Mouse (Mus musculus) lung, embryonic 14.5 days (tissue): ENCODE measurements at regions not wholly inside any gene's neighbourhood (a gene's known extent, or its start where the extent isn't known, plus 50 kb on each side); places are given as distances from the start of the nearest gene placed in this dataset.
A peak's percentile ranks its signal among the peaks of the same experiment; 100 is the strongest.

ENCODE experiments used
- ATAC-seq: fragments of 200-750 bp; cut with Nextera tagmentation; 2 replicates; pipeline ENCODE4 v1.8.0; 2017; ENCODE audit warnings: mild to moderate bottlenecking, moderate TSS enrichment, moderate library complexity; ENCODE audit not compliant: insufficient read depth
- DNase-seq: peaks from one replicate; pipeline ENCODE4 v3.0.0-alpha.2; 2015
- H3K27ac ChIP-seq: fragments of 300-500 bp; sonication (generic); 2 replicates; pipeline ENCODE4 v1.5.1; 2014; ENCODE audit warnings: low read depth, mild to moderate bottlenecking, moderate library complexity
- H3K27me3 ChIP-seq: fragments of 300-500 bp; sonication (generic); 2 replicates; pipeline ENCODE4 v1.6.1; 2014; ENCODE audit warnings: low read length, control low read depth; ENCODE audit not compliant: insufficient read depth
- H3K36me3 ChIP-seq: fragments of 300-500 bp; sonication (generic); 2 replicates; pipeline ENCODE4 v1.6.1; 2014; ENCODE audit warnings: control low read depth; ENCODE audit not compliant: insufficient read depth
- H3K4me1 ChIP-seq: fragments of 300-500 bp; sonication (generic); 2 replicates; pipeline ENCODE4 v1.6.1; 2014; ENCODE audit warnings: antibody characterized with exemption, control low read depth; ENCODE audit not compliant: insufficient read depth
- H3K4me2 ChIP-seq: fragments of 300-500 bp; sonication (generic); 2 replicates; pipeline ENCODE4 v1.6.1; 2014; ENCODE audit warnings: mild to moderate bottlenecking
- H3K4me3 ChIP-seq: fragments of 300-500 bp; sonication (generic); 2 replicates; pipeline ENCODE4 v1.5.1; 2014; ENCODE audit warnings: low read depth, low read length
- H3K9ac ChIP-seq: fragments of 300-500 bp; sonication (generic); 2 replicates; pipeline ENCODE4 v1.6.1; 2014
- H3K9me3 ChIP-seq: fragments of 300-500 bp; sonication (generic); 2 replicates; pipeline ENCODE4 v1.6.1; 2016; ENCODE audit warnings: low read depth, low read length, control low read depth
- CTCF ChIP-seq: IDR thresholded peaks from 2 replicates; pipeline ENCODE4 v1.5.1; 2016; ENCODE audit warnings: antibody characterized with exemption, low read depth
- WGBS: fragments of 180-500 bp; shearing (Covaris S2); extraction: QIAGEN DNeasy Blood & Tissue Kit; methylation state at CpG from one replicate; pipeline ENCODE4 v1.1.7; 2014; 5-methylcytosine and 5-hydroxymethylcytosine counted together

DNA sequence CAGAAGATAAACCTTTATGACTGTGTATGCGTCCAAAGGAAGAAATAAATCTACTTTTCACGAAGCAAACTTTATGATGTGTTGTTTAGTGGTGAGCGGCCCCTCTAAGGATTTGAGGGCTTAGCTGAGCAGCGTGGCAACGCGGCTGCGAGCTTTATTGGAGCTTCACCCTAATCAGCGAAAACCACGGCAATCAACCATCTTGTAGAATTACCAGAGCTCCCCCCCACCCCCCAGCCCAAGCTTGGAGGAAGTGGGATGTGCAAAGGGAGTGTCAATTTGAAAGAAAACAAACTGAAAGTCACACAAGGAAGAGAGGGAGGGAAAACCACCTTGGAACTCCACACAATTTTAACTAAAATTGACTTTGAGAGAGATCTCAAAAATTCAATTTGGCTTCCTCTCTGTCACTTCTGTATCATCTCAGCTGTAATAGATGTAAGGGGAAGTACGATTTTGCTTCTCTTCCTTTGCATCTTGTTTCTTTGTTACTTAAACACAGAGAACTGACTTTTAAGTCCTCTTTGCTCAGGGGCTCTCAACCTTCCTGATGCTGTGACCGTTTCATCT, 229.1 kb upstream of the Satb1 start:
- H3K4me3 ChIP-seq: no peak overlapping the region
- no peaks in the 10 kb centered on the region for H3K9me3 ChIP-seq
- no peak overlapping the region for H3K27ac ChIP-seq
- WGBS: 68% methylated on average over 11 of the region's 11 CpGs
- H3K4me1 ChIP-seq: no peaks in the 10 kb centered on the region
- TF ChIP-seq CTCF: no peak
- H3K9ac ChIP-seq: no peak overlapping the region
- H3K4me2 ChIP-seq: no peak overlapping the region
- H3K36me3 ChIP-seq: no peaks in the 10 kb centered on the region
- DNase-seq (no peak), ATAC-seq (no peak)
- H3K27me3 ChIP-seq: no peaks in the 10 kb centered on the region

DNA sequence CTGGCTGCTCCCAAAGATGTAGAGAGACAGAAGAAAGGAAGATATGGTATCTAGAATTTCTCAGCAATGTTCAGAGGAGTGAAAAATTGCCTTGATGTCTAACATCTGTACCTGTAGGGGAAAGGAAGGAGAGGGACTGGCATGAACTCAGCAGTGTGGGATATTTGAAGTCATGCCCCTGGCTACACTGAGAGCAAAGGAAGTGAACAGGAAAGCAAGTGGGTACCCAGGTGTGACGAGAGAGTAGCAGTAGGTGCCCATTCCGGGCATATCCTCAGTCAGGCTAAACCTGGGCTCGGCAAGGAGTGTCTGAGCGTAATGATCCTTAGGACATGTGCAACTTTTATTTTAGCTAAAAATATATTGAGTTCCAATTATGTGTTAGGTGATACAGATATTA, 203.4 kb upstream of the Satb1 start:
- TF ChIP-seq CTCF: no peak
- H3K27ac ChIP-seq: no peak overlapping the region
- H3K36me3 ChIP-seq: no peaks in the 10 kb centered on the region
- H3K9me3 ChIP-seq: no peaks in the 10 kb centered on the region
- no peak for ATAC-seq
- no peaks in the 10 kb centered on the region for H3K4me1 ChIP-seq
- no peaks in the 10 kb centered on the region for H3K27me3 ChIP-seq
- no peak overlapping the region for H3K4me2 ChIP-seq
- H3K9ac ChIP-seq: no peak overlapping the region
- 85% methylated on average over 4 of the region's 4 CpGs for WGBS
- DNase-seq: no peak
- no peak overlapping the region for H3K4me3 ChIP-seq

- Histone ChIP-seq H3K4me2 (no peak overlapping the region), H3K9me3 (no peaks in the 10 kb centered on the region), H3K27ac (no peak overlapping the region), H3K36me3 (no peaks in the 10 kb centered on the region), H3K4me3 (no peak overlapping the region), H3K27me3 (no peaks in the 10 kb centered on the region), H3K9ac (no peak overlapping the region), H3K4me1 (no peaks in the 10 kb centered on the region)
- DNase-seq (no peak), ATAC-seq (no peak)
- WGBS: 86% methylated on average over 8 of the region's 8 CpGs
- no peak for TF ChIP-seq CTCF
These were observed 198.0 kb upstream of the Satb1 start for GRCm38 (mm10) chr17:52031079-52031478.

DNA sequence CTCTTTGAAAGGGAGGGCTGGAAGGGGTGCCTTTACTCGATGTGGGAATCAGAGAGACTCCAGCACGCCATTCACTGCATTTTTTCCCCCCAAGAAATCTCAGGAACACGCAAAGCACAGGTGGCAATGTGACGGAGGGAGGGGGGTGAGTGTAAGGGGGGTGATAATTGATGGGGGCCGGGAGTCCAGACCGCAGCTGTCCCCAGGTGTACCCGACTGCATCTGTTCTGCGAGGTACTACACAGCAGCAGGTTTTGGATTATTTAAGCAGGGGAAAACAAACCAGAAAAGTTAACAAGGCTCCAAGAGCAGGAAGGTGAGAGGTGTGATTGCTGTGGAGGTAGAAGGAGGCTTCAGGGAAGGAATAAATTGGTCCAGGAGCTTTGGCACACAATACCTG, 153.8 kb upstream of the Satb1 start:
- ATAC-seq: no peak
- Histone ChIP-seq H3K4me1 (no peaks in the 10 kb centered on the region), H3K4me3 (no peak overlapping the region), H3K9ac (no peak overlapping the region), H3K9me3 (no peaks in the 10 kb centered on the region), H3K27me3 (no peaks in the 10 kb centered on the region), H3K36me3 (no peaks in the 10 kb centered on the region), H3K27ac (no peak overlapping the region), H3K4me2 (no peak overlapping the region)
- TF ChIP-seq CTCF: no peak
- DNase-seq: no peak
- WGBS: 58% methylated on average over 8 of the region's 8 CpGs

DNA sequence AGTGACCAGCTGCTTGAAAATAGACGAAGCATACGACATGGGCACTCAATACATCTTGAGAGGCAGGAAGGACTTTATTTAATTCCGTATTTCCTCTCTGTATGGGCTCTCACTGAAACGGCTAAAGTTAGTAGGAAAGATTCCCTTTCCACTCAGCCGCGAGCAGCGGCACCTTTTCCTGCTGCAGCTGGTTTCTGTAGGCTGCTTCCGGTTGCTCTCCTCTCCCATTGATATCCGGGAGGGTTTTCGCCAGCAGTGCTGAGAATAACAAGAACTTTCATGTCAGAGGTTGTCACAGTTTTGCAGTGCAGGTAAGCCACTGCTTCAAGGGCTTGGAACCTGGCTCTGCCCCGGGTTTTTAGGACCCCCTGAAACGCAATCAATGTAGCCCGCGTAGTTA, 153.1 kb upstream of the Satb1 start:
- no peaks in the 10 kb centered on the region for H3K36me3 ChIP-seq

GRCm38 (mm10) chr17:51979126-51979525, 146.0 kb upstream of the Satb1 start:
- WGBS: 79% methylated on average over 2 of the region's 2 CpGs

More for the DNA sequence above, 153.1 kb upstream of the Satb1 start:
- no peak overlapping the region for H3K27ac ChIP-seq
- no peaks in the 10 kb centered on the region for H3K9me3 ChIP-seq
- TF ChIP-seq CTCF: no peak
- no peak for ATAC-seq
- H3K4me3 ChIP-seq: no peak overlapping the region
- no peaks in the 10 kb centered on the region for H3K27me3 ChIP-seq
- no peaks in the 10 kb centered on the region for H3K4me1 ChIP-seq
- peak; percentile 21 for DNase-seq
- H3K4me2 ChIP-seq: no peak overlapping the region
- no peak overlapping the region for H3K9ac ChIP-seq
- 55% methylated on average over 14 of the region's 14 CpGs for WGBS

GRCm38 (mm10) chr17:51971444-51971843, 138.4 kb upstream of the Satb1 start:
- DNase-seq (peak; percentile 41), ATAC-seq (no peak)
- no peaks in the 10 kb centered on the region for H3K4me1 ChIP-seq
- no peak overlapping the region for H3K4me2 ChIP-seq
- no peaks in the 10 kb centered on the region for H3K9me3 ChIP-seq
- H3K4me3 ChIP-seq: no peak overlapping the region
- H3K27me3 ChIP-seq: no peaks in the 10 kb centered on the region
- H3K27ac ChIP-seq: no peak overlapping the region
- WGBS: 35% methylated on average over 3 of the region's 3 CpGs
- H3K36me3 ChIP-seq: no peaks in the 10 kb centered on the region
- H3K9ac ChIP-seq: no peak overlapping the region
- TF ChIP-seq CTCF: peak; percentile 63

More at GRCm38 (mm10) chr17:51979126-51979525, 146.0 kb upstream of the Satb1 start:
- no peak for DNase-seq
- Histone ChIP-seq H3K9me3 (no peaks in the 10 kb centered on the region), H3K4me3 (no peak overlapping the region), H3K4me1 (no peaks in the 10 kb centered on the region), H3K36me3 (no peaks in the 10 kb centered on the region), H3K27me3 (no peaks in the 10 kb centered on the region), H3K4me2 (no peak overlapping the region), H3K27ac (no peak overlapping the region), H3K9ac (no peak overlapping the region)
- no peak for ATAC-seq
- TF ChIP-seq CTCF: no peak
